Mouse (Mus musculus) MEL (cell line): ENCODE data around the gene Shb. TPM values are rescaled to one million over a fixed set of nuclear protein-coding genes. Genes with fewer than 3 reads are reported as not detected.

Source experiments
- DNase-seq: peaks from one replicate; pipeline ENCODE4 v3.0.0; 2011; ENCODE audit warnings: low read depth, low spot score
- H3K27ac ChIP-seq: 2 replicates; pipeline ENCODE4 v1.5.1; 2012; ENCODE audit warnings: low read depth, mild to moderate bottlenecking, control low read depth, low read length, moderate library complexity; ENCODE audit not compliant: control insufficient read depth
- H3K27me3 ChIP-seq, 2 experiments: fragments of 150-350 bp in 1 of 2; sonication (generic) in 1 of 2; 2 replicates each; pipeline ENCODE4 v1.6.1; 2012; ENCODE audit warnings: low read length in 2 of 2, mild to moderate bottlenecking in 2 of 2, improper control_type of control experiment in 1 of 2, moderate library complexity in 1 of 2; ENCODE audit not compliant: insufficient read depth in 2 of 2, control insufficient read depth in 1 of 2
- H3K36me3 ChIP-seq, 2 experiments: 2 replicates each; pipeline ENCODE4 v1.6.1; 2012 to 2014; ENCODE audit warnings: low read length in 2 of 2, improper control_type of control experiment in 1 of 2, inconsistent platforms in 1 of 2, mild to moderate bottlenecking in 1 of 2; ENCODE audit not compliant: insufficient read depth in 2 of 2, control insufficient read depth in 1 of 2
- H3K4me1 ChIP-seq, 2 experiments: fragments of 150-350 bp in 1 of 2; sonication (generic) in 1 of 2; 2 replicates each; pipeline ENCODE4 v1.6.1; 2012; ENCODE audit warnings: low read length in 2 of 2, improper control_type of control experiment in 1 of 2, mild to moderate bottlenecking in 1 of 2; ENCODE audit not compliant: insufficient read depth in 2 of 2, control insufficient read depth in 1 of 2
- H3K4me3 ChIP-seq, 2 experiments: fragments of 150-350 bp in 1 of 2; sonication (generic) in 1 of 2; 2 replicates each; pipeline ENCODE4 v1.5.1; 2012; ENCODE audit warnings: low read depth in 2 of 2, low read length in 2 of 2, mild to moderate bottlenecking in 2 of 2, moderate library complexity in 2 of 2, control low read depth in 1 of 2, improper control_type of control experiment in 1 of 2; ENCODE audit not compliant: control insufficient read depth in 1 of 2, insufficient read depth in 1 of 2
- H3K79me2 ChIP-seq: 2 replicates; pipeline ENCODE4 v1.6.1; 2012; ENCODE audit warnings: mild to moderate bottlenecking, low read length, moderate library complexity; ENCODE audit not compliant: control insufficient read depth, poor library complexity, insufficient read depth
- H3K9ac ChIP-seq: 2 replicates; pipeline ENCODE4 v1.6.1; 2012; ENCODE audit warnings: low read depth, mild to moderate bottlenecking, control low read depth, low read length, moderate library complexity; ENCODE audit not compliant: control insufficient read depth, poor library complexity, severe bottlenecking
- H3K9me3 ChIP-seq: fragments of 150-350 bp; sonication (generic); replicated peaks from 2 replicates; pipeline ENCODE4 v1.6.1; 2012; ENCODE audit warnings: mild to moderate bottlenecking, low read length, improper control_type of control experiment, moderate library complexity; ENCODE audit not compliant: insufficient read depth
- GATA1 ChIP-seq: IDR thresholded peaks from 2 replicates; pipeline ENCODE4 v1.6.1; 2011; ENCODE audit warnings: low read depth, low read length, improper control_type of control experiment
- MXI1 ChIP-seq: IDR thresholded peaks from 2 replicates; pipeline ENCODE4 v1.6.1; 2011; ENCODE audit warnings: mild to moderate bottlenecking, low read depth, low read length, improper control_type of control experiment
- NELFE ChIP-seq: IDR thresholded peaks from 2 replicates; pipeline ENCODE4 v1.6.1; 2011; ENCODE audit warnings: low read depth, low read length, improper control_type of control experiment
- NRF1 ChIP-seq: IDR thresholded peaks from 2 replicates; pipeline ENCODE4 v1.6.1; 2014; ENCODE audit warnings: low read depth, mild to moderate bottlenecking, inconsistent platforms, low read length, improper control_type of control experiment, moderate library complexity; ENCODE audit not compliant: poor library complexity, insufficient read depth, severe bottlenecking
- POLR2A ChIP-seq, 2 experiments: IDR thresholded peaks; 2 replicates each; pipeline ENCODE4 v1.6.1; 2011 to 2012; ENCODE audit warnings: low read length in 2 of 2, mild to moderate bottlenecking in 2 of 2, control low read depth in 1 of 2, improper control_type of control experiment in 1 of 2, low read depth in 1 of 2, moderate library complexity in 1 of 2; ENCODE audit not compliant: control insufficient read depth in 1 of 2, insufficient read depth in 1 of 2, poor library complexity in 1 of 2
- SIN3A ChIP-seq: IDR thresholded peaks from 2 replicates; pipeline ENCODE4 v1.6.1; 2012; ENCODE audit warnings: low read length, improper control_type of control experiment, inconsistent platforms
- UBTF ChIP-seq: IDR thresholded peaks from 2 replicates; pipeline ENCODE4 v1.6.1; 2012; ENCODE audit warnings: low read depth, mild to moderate bottlenecking, inconsistent platforms, low read length, improper control_type of control experiment, moderate library complexity, borderline replicate concordance; ENCODE audit not compliant: insufficient read depth
- ZC3H11A ChIP-seq: IDR thresholded peaks from 2 replicates; pipeline ENCODE4 v1.6.1; 2012; ENCODE audit warnings: low read depth, mild to moderate bottlenecking, inconsistent platforms, low read length, improper control_type of control experiment
- ZNF384 ChIP-seq: IDR thresholded peaks from 2 replicates; pipeline ENCODE4 v1.6.1; 2012; ENCODE audit warnings: low read depth, mild to moderate bottlenecking, inconsistent platforms, low read length, improper control_type of control experiment
- polyA plus RNA-seq, 2 experiments: library from polyadenylated mRNA; stranded (reverse) in 1 of 2; unstranded in 1 of 2; fragments of >175 nt in 1 of 2; fragments of >200 nt in 1 of 2; gene quantifications; 2 replicates each; pipeline versions ENCODE4 v1.2.1 to v1.2.4; 2012; ENCODE audit warnings: low replicate concordance in 2 of 2, low read depth in 1 of 2; ENCODE audit not compliant: insufficient read length in 2 of 2, insufficient read depth in 1 of 2, missing spikeins in 1 of 2
- total RNA-seq: library from RNA; depleted of rRNA; stranded (reverse); fragments of 300-350 nt; gene quantifications from 2 replicates; pipeline ENCODE4 v1.2.3, GENCODE M21; 2012

Gene Shb
- total and polyA plus RNA-seq, 3 experiments: 5.2 to 13.9 TPM; not detected in 1

GRCm38 (mm10) chr4:45515894-45516293 lies 16.4 kb downstream of the Shb start:
- no peak for TF ChIP-seq ZNF384
- TF ChIP-seq, all 39 proteins: peak for 0
- Histone ChIP-seq H3K27ac (no peak overlapping the region), H3K9ac (no peak overlapping the region), H3K36me3 (peaks cover 0 to 3% of the 10 kb centered on the region in 2 experiments; a peak in 2 of 4 replicates), H3K4me1 (peaks cover 0 to 4% of the 10 kb centered on the region in 2 experiments; a peak in 1 of 4 replicates), H3K9me3 (no peaks in the 10 kb centered on the region), H3K27me3 (no peaks in the 10 kb centered on the region), H3K79me2 (0 out of 2 replicates have a peak, but pooled peaks cover 2% of the 10 kb centered on the region), H3K4me3 (no peak overlapping the region)
- DNase-seq: no peak

GRCm38 (mm10) chr4:45514406-45514805 lies 17.9 kb downstream of the Shb start:
- H3K79me2 ChIP-seq: 0 out of 2 replicates have a peak, but pooled peaks cover 2% of the 10 kb centered on the region
- H3K9me3 ChIP-seq: no peaks in the 10 kb centered on the region
- no peak overlapping the region for H3K9ac ChIP-seq
- H3K27me3 ChIP-seq: no peaks in the 10 kb centered on the region
- peaks cover 0 to 3% of the 10 kb centered on the region in 2 experiments; a peak in 2 of 4 replicates for H3K36me3 ChIP-seq
- H3K4me1 ChIP-seq: peaks cover 0 to 4% of the 10 kb centered on the region in 2 experiments; a peak in 1 of 4 replicates
- TF ChIP-seq NRF1 (no peak), SIN3A (no peak), UBTF (no peak), POLR2A (IDR thresholded peaks at IDR 0.05; ENCODE audit: control insufficient read depth in 1 of 2, insufficient read depth in 1 of 2, low read depth in 1 of 2, low read length in 2 of 2, poor library complexity in 1 of 2) (no peak)
- no peak overlapping the region for H3K4me3 ChIP-seq
- DNase-seq: no peak
- H3K27ac ChIP-seq: no peak overlapping the region

GRCm38 (mm10) chr4:45513791-45514293 lies 18.4 kb downstream of the Shb start:
- H3K79me2 ChIP-seq: 0 out of 2 replicates have a peak, but pooled peaks cover 2% of the 10 kb centered on the region
- peak; percentile 12; the same call in 1 of the 2 replicates for TF ChIP-seq SIN3A
- TF ChIP-seq MXI1: no peak; the same call in 1 of the 2 replicates
- TF ChIP-seq, all 39 proteins: peak for 1
- H3K27ac ChIP-seq: no peak overlapping the region
- DNase-seq: peak; percentile 86
- H3K9ac ChIP-seq: no peak overlapping the region
- no peak overlapping the region for H3K4me3 ChIP-seq
- H3K4me1 ChIP-seq: peaks cover 0 to 4% of the 10 kb centered on the region in 2 experiments; a peak in 1 of 4 replicates
- H3K9me3 ChIP-seq: no peaks in the 10 kb centered on the region
- H3K27me3 ChIP-seq: no peaks in the 10 kb centered on the region
- H3K36me3 ChIP-seq: peaks cover 0 to 3% of the 10 kb centered on the region in 2 experiments; a peak in 2 of 4 replicates

- H3K9me3 ChIP-seq: no peaks in the 10 kb centered on the region
- no peak overlapping the region for H3K9ac ChIP-seq
- H3K4me1 ChIP-seq: peaks cover 0 to 4% of the 10 kb centered on the region in 2 experiments; a peak in 1 of 4 replicates
- no peak overlapping the region for H3K4me3 ChIP-seq
- peaks cover 0 to 3% of the 10 kb centered on the region in 2 experiments; a peak in 2 of 4 replicates for H3K36me3 ChIP-seq
- no peak overlapping the region for H3K27ac ChIP-seq
- H3K27me3 ChIP-seq: no peaks in the 10 kb centered on the region
- H3K79me2 ChIP-seq: 0 out of 2 replicates have a peak, but pooled peaks cover 2% of the 10 kb centered on the region
- no peak for DNase-seq
- TF ChIP-seq NELFE (no peak), GATA1 (no peak), ZC3H11A (no peak)
- TF ChIP-seq, all 39 proteins: peak for 0
These were observed 18.9 kb downstream of the Shb start for GRCm38 (mm10) chr4:45513340-45513739.
